Mouse (Mus musculus) neural tube, embryonic 14.5 days (tissue): ENCODE data around the gene Epb41l4b. TPM values are rescaled to one million over a fixed set of nuclear protein-coding genes. Genes with fewer than 3 reads are reported as not detected.

ENCODE experiments used
- ATAC-seq: fragments of 200-750 bp; cut with Nextera tagmentation; 2 replicates; pipeline ENCODE4 v1.8.0; 2017; ENCODE audit warnings: low read depth, mild to moderate bottlenecking, moderate TSS enrichment, moderate library complexity
- H3K27ac ChIP-seq: fragments of 300-500 bp; sonication (generic); 2 replicates; pipeline ENCODE4 v1.5.1; 2014; ENCODE audit warnings: low read depth, mild to moderate bottlenecking, control low read depth, low read length, moderate library complexity, mixed read lengths
- H3K27me3 ChIP-seq: fragments of 300-500 bp; sonication (generic); 2 replicates; pipeline ENCODE4 v1.6.1; 2014; ENCODE audit warnings: low read length; ENCODE audit not compliant: control insufficient read depth, insufficient read depth
- H3K36me3 ChIP-seq: fragments of 300-500 bp; sonication (generic); 2 replicates; pipeline ENCODE4 v1.6.1; 2014; ENCODE audit warnings: low read length, mixed read lengths; ENCODE audit not compliant: control insufficient read depth, insufficient read depth
- H3K4me1 ChIP-seq: fragments of 300-500 bp; sonication (generic); 2 replicates; pipeline ENCODE4 v1.6.1; 2014; ENCODE audit warnings: low read length; ENCODE audit not compliant: control insufficient read depth, insufficient read depth
- H3K4me2 ChIP-seq: fragments of 300-500 bp; sonication (generic); 2 replicates; pipeline ENCODE4 v1.6.1; 2014; ENCODE audit warnings: mild to moderate bottlenecking, low read depth, low read length, control low read depth
- H3K4me3 ChIP-seq: fragments of 300-500 bp; sonication (generic); 2 replicates; pipeline ENCODE4 v1.5.1; 2014; ENCODE audit warnings: low read depth, low read length, control low read depth, mixed read lengths
- H3K9ac ChIP-seq: fragments of 300-500 bp; sonication (generic); replicated peaks from 2 replicates; pipeline ENCODE4 v1.6.1; 2014; ENCODE audit warnings: low read depth, mild to moderate bottlenecking, control low read depth, low read length, mixed read lengths
- H3K9me3 ChIP-seq: fragments of 300-500 bp; sonication (generic); 2 replicates; pipeline ENCODE4 v1.6.1; 2016; ENCODE audit warnings: low read length; ENCODE audit not compliant: control insufficient read depth
- WGBS: fragments of 180-500 bp; shearing (Covaris S2); extraction: QIAGEN DNeasy Blood & Tissue Kit; methylation state at CpG from one replicate; pipeline ENCODE4 v1.1.7; 2014; 5-methylcytosine and 5-hydroxymethylcytosine counted together
- polyA plus RNA-seq: library from polyadenylated mRNA; unstranded; fragments of >200 nt; fragmentation: Nextera tagmentation; extraction: Ambion mirVana; gene quantifications from 2 replicates; pipeline ENCODE4 v1.2.1, GENCODE M21; 2014

Gene Epb41l4b
- polyA plus RNA-seq, 1 experiment from 2014 or later, result 6.5 TPM

DNA sequence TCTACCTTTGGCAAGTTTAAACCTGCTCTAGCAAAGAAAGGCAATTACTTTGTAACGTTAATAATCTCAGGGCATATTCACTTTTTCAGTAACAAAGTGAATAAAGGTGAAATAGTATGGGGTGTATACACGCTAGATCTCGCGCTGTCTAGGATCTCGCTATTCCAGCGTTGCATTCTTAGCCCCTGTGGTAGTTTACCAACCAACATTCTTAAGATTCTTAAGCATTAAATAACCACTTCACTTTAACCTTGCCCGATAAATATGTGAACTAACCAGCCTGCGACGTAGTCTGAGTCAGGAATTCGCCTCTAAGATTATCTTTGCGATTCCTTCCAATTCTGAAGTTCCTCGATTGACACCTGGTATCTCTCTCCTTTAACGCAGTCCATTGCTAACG lies 197.1 kb downstream of the Epb41l4b start:
- H3K27me3 ChIP-seq, result no peaks in the 10 kb centered on the region
- no peaks in the 10 kb centered on the region for H3K36me3 ChIP-seq
- peak overlapping the region; percentile 77 for H3K4me3 ChIP-seq
- no peaks in the 10 kb centered on the region for H3K9me3 ChIP-seq
- ATAC-seq, result no peak
- H3K27ac ChIP-seq, result no peak overlapping the region
- peak overlapping the region; percentile 30; the same call in 1 of the 2 replicates for H3K9ac ChIP-seq
- H3K4me1 ChIP-seq, result peaks cover 9% of the 10 kb centered on the region; the same call in 1 of the 2 replicates
- H3K4me2 ChIP-seq, result peak overlapping the region; percentile 95
- whole genome bisulfite sequencing, result 2% methylated on average over 14 of the region's 14 CpGs

DNA sequence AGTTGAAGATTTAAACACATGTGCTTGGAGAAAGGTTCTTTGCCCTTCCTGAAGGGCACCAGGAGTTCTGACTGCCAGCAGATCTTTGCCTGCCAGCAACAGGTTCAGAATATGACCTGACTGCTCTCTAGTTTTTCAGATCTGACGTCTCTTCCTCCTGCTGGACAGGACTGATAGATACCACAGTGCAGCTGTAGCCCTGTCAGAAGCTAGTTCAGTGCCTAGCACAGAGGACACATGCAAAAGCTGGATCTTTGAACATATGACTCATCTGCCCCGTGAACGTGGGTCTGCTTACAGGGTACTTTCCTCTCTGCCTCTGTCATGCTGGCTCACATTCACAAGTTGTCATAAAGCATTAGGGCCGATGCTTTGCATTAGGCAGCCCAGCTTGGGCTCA lies 199.0 kb downstream of the Epb41l4b start:
- Histone ChIP-seq H3K27ac (no peak overlapping the region), H3K4me1 (peaks cover 9% of the 10 kb centered on the region; the same call in 1 of the 2 replicates), H3K27me3 (no peaks in the 10 kb centered on the region), H3K9me3 (no peaks in the 10 kb centered on the region), H3K4me2 (no peak overlapping the region), H3K9ac (no peak overlapping the region), H3K4me3 (no peak overlapping the region), H3K36me3 (no peaks in the 10 kb centered on the region)
- WGBS, result 63% methylated on average over 4 of the region's 4 CpGs
- ATAC-seq, result no peak

DNA sequence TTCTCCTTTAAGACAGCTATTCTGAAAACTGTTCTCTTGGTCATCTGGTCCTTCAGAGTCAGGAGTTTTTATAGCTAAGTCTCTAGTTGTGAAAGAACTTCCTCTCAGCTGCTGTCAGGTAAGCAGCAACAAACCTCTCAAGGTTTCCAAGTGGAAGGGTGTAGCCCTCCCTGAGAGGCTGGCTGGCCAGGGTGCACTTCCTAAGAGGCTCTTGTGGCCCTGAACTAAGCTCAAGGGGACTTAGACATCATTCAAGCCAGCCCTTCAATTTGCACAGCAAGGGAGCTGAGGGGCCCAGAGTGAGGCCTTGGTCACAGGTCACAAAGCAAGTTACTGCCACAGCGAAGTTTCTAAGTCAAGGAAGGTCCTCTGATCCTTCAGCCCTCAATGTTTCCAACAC lies 200.0 kb downstream of the Epb41l4b start:
- Histone ChIP-seq H3K4me3 (no peak overlapping the region), H3K9me3 (no peaks in the 10 kb centered on the region), H3K9ac (no peak overlapping the region), H3K27ac (no peak overlapping the region), H3K36me3 (no peaks in the 10 kb centered on the region), H3K4me1 (peaks cover 9% of the 10 kb centered on the region; the same call in 1 of the 2 replicates), H3K27me3 (no peaks in the 10 kb centered on the region), H3K4me2 (no peak overlapping the region)
- ATAC-seq, result no peak
- 39% methylated on average over 1 of the region's 1 CpGs for WGBS

DNA sequence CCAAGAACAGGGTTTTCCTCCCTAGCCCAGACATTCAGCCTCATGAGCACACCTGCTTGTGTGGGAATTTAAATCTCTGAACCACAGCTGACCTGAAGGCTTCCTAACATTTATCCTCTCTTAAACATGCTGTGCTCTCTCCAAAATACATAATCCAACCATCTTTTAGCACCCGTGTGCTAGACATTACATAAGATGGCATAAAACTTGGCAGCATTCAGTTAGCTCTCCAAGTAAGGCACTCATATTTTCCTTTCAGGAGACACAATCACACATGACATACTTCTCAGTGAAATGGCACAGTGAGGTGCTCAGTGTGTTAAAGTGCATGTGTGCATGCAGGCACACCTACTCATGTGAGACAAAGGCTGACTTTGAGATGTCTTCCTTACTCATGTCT lies 200.7 kb downstream of the Epb41l4b start:
- no peak overlapping the region for H3K4me2 ChIP-seq
- no peak overlapping the region for H3K27ac ChIP-seq
- WGBS, result 92% methylated on average over 1 of the region's 1 CpGs
- no peak overlapping the region for H3K4me3 ChIP-seq
- H3K36me3 ChIP-seq, result no peaks in the 10 kb centered on the region
- H3K9ac ChIP-seq, result no peak overlapping the region
- H3K4me1 ChIP-seq, result peaks cover 9% of the 10 kb centered on the region; the same call in 1 of the 2 replicates
- no peak for ATAC-seq
- H3K27me3 ChIP-seq, result no peaks in the 10 kb centered on the region
- H3K9me3 ChIP-seq, result no peaks in the 10 kb centered on the region

Other genes starting within 250 kb of the Epb41l4b start
- 9.3 and 11.0 TPM in 2 replicates for gene Tmem245, start 196.0 kb downstream of the Epb41l4b start, polyA plus RNA-seq
- 31.6 and 34.5 TPM in 2 replicates for gene Frrs1l, start 153.0 kb downstream of the Epb41l4b start, polyA plus RNA-seq
- gene Ptpn3, start 158.4 kb upstream of the Epb41l4b start, polyA plus RNA-seq, result 6.3 and 7.6 TPM in 2 replicates